In genomic region chr12:86682178-86682577, GRCm38 (mm10) we compare ENCODE assay signal across 13 mouse cellular contexts. TPM values are rescaled to one million over a fixed set of nuclear protein-coding genes. Genes with fewer than 3 reads are reported as not detected.
A peak's percentile ranks its signal among the peaks of the same experiment; 100 is the strongest.
DNase-seq lines count a peak whose midpoint lies in the region; ATAC-seq and TF ChIP-seq lines count a peak whose summit lies in the region.
"Had no signal": no experiment of that assay in that cellular context is flagged by ENCODE, and none has a peak within 500 bp of the region (broad histone marks: within the 10 kb centered on the region; RNA-seq: fewer than 3 reads in every experiment).

No protein-coding gene starts in this region.

- peaks cover 56% of the 10 kb centered on the region for H3K4me1 ChIP-seq in heart, embryonic 12.5 days (replicated peaks)
- H3K4me1 ChIP-seq in stomach, embryonic 14.5 days (ENCODE audit: control insufficient read depth, insufficient read depth, low read length): 0 out of 2 replicates have a peak, but pooled peaks cover 4% of the 10 kb centered on the region
- H3K4me1 ChIP-seq in stomach, postnatal 0 days (replicated peaks; ENCODE audit: control insufficient read depth, insufficient read depth): peaks cover 2% of the 10 kb centered on the region; the same call in 1 of the 2 replicates
- H3K4me1 ChIP-seq in midbrain, embryonic 11.5 days (ENCODE audit: control insufficient read depth, insufficient read depth, low read length): peaks cover 18% of the 10 kb centered on the region

- DNase-seq in heart, adult 18-20 months: no peak
- DNase-seq in stomach, postnatal 0 days (ENCODE audit: low spot score): no peak
- DNase-seq in midbrain, embryonic 11.5 days (ENCODE audit: low spot score, missing footprints): peak; percentile 75
- no peak for DNase-seq in c-Kit-positive CD71-positive TER-119-positive erythroid progenitor cells, embryonic 14.5 days (ENCODE audit: low spot score)
- no peak for DNase-seq in urinary bladder, postnatal 25 days (ENCODE audit: low spot score)
- no peak for DNase-seq in frontal cortex, postnatal 14 days (ENCODE audit: low spot score in 2 of 2)
- DNase-seq: kidney, postnatal 36 days; left cerebral cortex, postnatal 4 days; right cerebral cortex, postnatal 14 days had no signal

- no peaks in the 10 kb centered on the region for H3K9me3 ChIP-seq in heart, embryonic 12.5 days (replicated peaks)
- no peaks in the 10 kb centered on the region for H3K9me3 ChIP-seq in stomach, embryonic 14.5 days (ENCODE audit: control insufficient read depth, low read depth, low read length)
- H3K9me3 ChIP-seq in stomach, postnatal 0 days (ENCODE audit: control insufficient read depth, low read length): no peaks in the 10 kb centered on the region
- H3K9me3 ChIP-seq in midbrain, embryonic 11.5 days (ENCODE audit: control insufficient read depth, low read length): no peaks in the 10 kb centered on the region

- peaks cover 20% of the 10 kb centered on the region for H3K36me3 ChIP-seq in heart, embryonic 12.5 days
- no peaks in the 10 kb centered on the region for H3K36me3 ChIP-seq in stomach, embryonic 14.5 days (ENCODE audit: control insufficient read depth, insufficient read depth, low read length)
- H3K36me3 ChIP-seq in stomach, postnatal 0 days (ENCODE audit: control insufficient read depth, insufficient read depth, low read length): no peaks in the 10 kb centered on the region
- H3K36me3 ChIP-seq in midbrain, embryonic 11.5 days (ENCODE audit: control insufficient read depth, insufficient read depth, low read length): peaks cover 5% of the 10 kb centered on the region

- TF ChIP-seq CTCF in stomach, postnatal 0 days (IDR thresholded peaks at IDR 0.05; ENCODE audit: low read depth): no peak

- no peaks in the 10 kb centered on the region for H3K27me3 ChIP-seq in heart, embryonic 12.5 days (replicated peaks)
- no peaks in the 10 kb centered on the region for H3K27me3 ChIP-seq in stomach, embryonic 14.5 days (ENCODE audit: control insufficient read depth, insufficient read depth, low read length)
- no peaks in the 10 kb centered on the region for H3K27me3 ChIP-seq in stomach, postnatal 0 days (ENCODE audit: control insufficient read depth, insufficient read depth, low read length)
- H3K27me3 ChIP-seq in midbrain, embryonic 11.5 days (ENCODE audit: control insufficient read depth, insufficient read depth, low read length): no peaks in the 10 kb centered on the region

- no peak overlapping the region for H3K4me2 ChIP-seq in heart, embryonic 12.5 days
- 0 out of 2 replicates have a peak overlapping the region, but pooled peaks have one; percentile 10 for H3K4me2 ChIP-seq in stomach, embryonic 14.5 days (replicated peaks; ENCODE audit: low read depth, low read length)
- H3K4me2 ChIP-seq in stomach, postnatal 0 days (replicated peaks; ENCODE audit: low read depth): no peak overlapping the region
- no peak overlapping the region for H3K4me2 ChIP-seq in midbrain, embryonic 11.5 days

- TF ChIP-seq EP300 in stomach, postnatal 0 days (optimal IDR thresholded peaks at IDR 0.05): no peak

- 0 out of 2 replicates have a peak overlapping the region, but pooled peaks have one; percentile 14 for H3K9ac ChIP-seq in heart, embryonic 12.5 days
- H3K9ac ChIP-seq in stomach, embryonic 14.5 days (replicated peaks; ENCODE audit: low read depth, low read length): no peak overlapping the region
- H3K9ac ChIP-seq in stomach, postnatal 0 days (ENCODE audit: low read length): no peak overlapping the region
- no peak overlapping the region for H3K9ac ChIP-seq in midbrain, embryonic 11.5 days (ENCODE audit: low read length)

- H3K27ac ChIP-seq in heart, embryonic 12.5 days (ENCODE audit: poor library complexity, severe bottlenecking): no peak overlapping the region
- H3K27ac ChIP-seq in stomach, embryonic 14.5 days (ENCODE audit: low read length): no peak overlapping the region
- H3K27ac ChIP-seq in stomach, postnatal 0 days (replicated peaks): no peak overlapping the region
- no peak overlapping the region for H3K27ac ChIP-seq in midbrain, embryonic 11.5 days (ENCODE audit: low read depth, low read length)

- no peak for ATAC-seq in heart, embryonic 12.5 days (ENCODE audit: insufficient number of reproducible peaks, low FRiP score)
- ATAC-seq in stomach, embryonic 14.5 days (ENCODE audit: insufficient number of reproducible peaks, insufficient read depth, low FRiP score, low read depth): no peak
- no peak for ATAC-seq in stomach, postnatal 0 days (ENCODE audit: low FRiP score, low TSS enrichment)
- ATAC-seq in midbrain, embryonic 11.5 days (ENCODE audit: low FRiP score): no peak

- WGBS in heart, embryonic 12.5 days: 77% methylated on average over 8 of the region's 8 CpGs
- 76% methylated on average over 8 of the region's 8 CpGs for WGBS in stomach, embryonic 14.5 days
- 58% methylated on average over 8 of the region's 8 CpGs for WGBS in stomach, postnatal 0 days
- WGBS in midbrain, embryonic 11.5 days: 81% methylated on average over 8 of the region's 8 CpGs

- H3K4me3 ChIP-seq in heart, embryonic 12.5 days: no peak overlapping the region
- 0 out of 2 replicates have a peak overlapping the region, but pooled peaks have one; percentile 0 for H3K4me3 ChIP-seq in stomach, embryonic 14.5 days (ENCODE audit: low read depth, low read length)
- no peak overlapping the region for H3K4me3 ChIP-seq in stomach, postnatal 0 days (ENCODE audit: low read depth, low read length)
- no peak overlapping the region for H3K4me3 ChIP-seq in midbrain, embryonic 11.5 days (ENCODE audit: low read depth, low read length)

RNA-seq across cellular contexts. Expression of gene Vash1, which starts 3.7 kb away (rescaled TPM):
- 10.5 and 11.6 TPM in 2 replicates for polyA plus RNA-seq in heart, embryonic 12.5 days (2016; fragmentation: Nextera tagmentation; extraction: Ambion mirVana)
- total RNA-seq in heart, adult 18-20 months (2021): 10 to 100 TPM in 1 of 2 experiments, 1 to 10 TPM in 1; 9.2 to 18.5 TPM
- 10.5 and 12.2 TPM in 2 replicates for polyA plus RNA-seq in stomach, embryonic 14.5 days (2014; fragmentation: Nextera tagmentation; extraction: Ambion mirVana)
- 3.4 and 3.5 TPM in 2 replicates for polyA plus RNA-seq in stomach, postnatal 0 days (2015; fragmentation: Nextera tagmentation; extraction: Ambion mirVana)
- polyA plus RNA-seq in midbrain, embryonic 11.5 days (2014; fragmentation: Nextera tagmentation; extraction: Ambion mirVana): 21.7 and 22.7 TPM in 2 replicates

RNA-seq across cellular contexts. Expression of gene Angel1, which starts 44.1 kb away (rescaled TPM):
- 10.6 and 12.3 TPM in 2 replicates for polyA plus RNA-seq in heart, embryonic 12.5 days (2016; fragmentation: Nextera tagmentation; extraction: Ambion mirVana)
- 1 to 10 TPM; 3.0 to 3.2 TPM for total RNA-seq in heart, adult 18-20 months (2021)
- 8.7 and 10.2 TPM in 2 replicates for polyA plus RNA-seq in stomach, embryonic 14.5 days (2014; fragmentation: Nextera tagmentation; extraction: Ambion mirVana)
- 3.9 and 4.3 TPM in 2 replicates for polyA plus RNA-seq in stomach, postnatal 0 days (2015; fragmentation: Nextera tagmentation; extraction: Ambion mirVana)
- polyA plus RNA-seq in midbrain, embryonic 11.5 days (2014; fragmentation: Nextera tagmentation; extraction: Ambion mirVana): 12.2 and 12.5 TPM in 2 replicates

RNA-seq across cellular contexts. Expression of gene Lrrc74a, which starts 52.0 kb away (rescaled TPM):
- polyA plus RNA-seq in heart, embryonic 12.5 days (2016; fragmentation: Nextera tagmentation; extraction: Ambion mirVana): not detected in 2 replicates
- total RNA-seq in heart, adult 18-20 months (2021): not detected
- not detected in 2 replicates for polyA plus RNA-seq in stomach, embryonic 14.5 days (2014; fragmentation: Nextera tagmentation; extraction: Ambion mirVana)
- not detected in 2 replicates for polyA plus RNA-seq in stomach, postnatal 0 days (2015; fragmentation: Nextera tagmentation; extraction: Ambion mirVana)
- polyA plus RNA-seq in midbrain, embryonic 11.5 days (2014; fragmentation: Nextera tagmentation; extraction: Ambion mirVana): not detected in 2 replicates
- total RNA-seq: left cerebral cortex, postnatal 4 days; megakaryocyte-erythroid progenitor cell, adult 5-6 weeks had no signal
- polyA plus RNA-seq: embryonic facial prominence, embryonic 14.5 days had no signal
